Mouse (Mus musculus): ENCODE results near the gene Fbxo41.

GRCm38 (mm10) chr6:85475581-85475980 lies 27.2 kb downstream of the Fbxo41 start:
- TF ChIP-seq CTCF (IDR thresholded peaks at IDR 0.05; ENCODE audit: extremely low read depth, insufficient read length, insufficient replicate concordance, low read depth, low read length): no peak
- TF ChIP-seq POLR2A (IDR thresholded peaks at IDR 0.05; ENCODE audit: low read depth, low read length): no peak

Measured in small intestine, adult 2 months (tissue).